Mouse (Mus musculus) ES-Bruce4 (cell line): ENCODE measurements around the gene Anks1b.
A peak's percentile ranks its signal among the peaks of the same experiment; 100 is the strongest.

Experiments used
- CTCF ChIP-seq: IDR thresholded peaks from one replicate; pipeline ENCODE4 v1.8.1; 2011; ENCODE audit warnings: low read depth, low read length
- POLR2A ChIP-seq: IDR thresholded peaks from one replicate; pipeline ENCODE4 v1.8.1; 2011; ENCODE audit warnings: low read length; ENCODE audit not compliant: insufficient read depth

DNA sequence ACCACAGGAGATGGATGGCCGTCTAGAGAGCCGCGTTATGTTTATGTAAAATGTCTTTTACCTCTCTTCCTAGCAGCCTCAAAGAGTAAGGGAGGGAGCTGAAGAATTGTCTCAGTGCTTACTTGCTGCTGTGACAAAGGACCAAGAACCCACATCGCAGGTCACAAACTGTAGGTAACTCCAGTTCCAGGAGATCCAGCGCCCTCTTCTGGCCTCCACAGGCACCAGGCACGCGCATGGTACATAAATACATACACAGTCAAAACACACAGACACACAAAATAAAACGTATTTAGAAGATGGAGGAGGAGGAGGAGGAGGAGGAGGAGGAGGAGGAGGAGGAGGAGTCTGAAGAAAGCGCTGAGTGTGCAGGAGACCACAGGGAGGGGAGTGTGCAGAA, 845.4 kb downstream of the Anks1b start:
- peak; percentile 26 for TF ChIP-seq CTCF
- no peak for TF ChIP-seq POLR2A
